Mouse (Mus musculus) olfactory bulb, adult 2 months (tissue): ENCODE results near the gene L1cam. TPM values are rescaled to one million over a fixed set of nuclear protein-coding genes. Genes with fewer than 3 reads are reported as not detected.

Experiments used
- H3K27ac ChIP-seq: fragments of 200-500 bp; 2 replicates; pipeline ENCODE4 v1.5.1; 2012; ENCODE audit warnings: low read depth, low read length; ENCODE audit not compliant: insufficient read depth
- H3K4me1 ChIP-seq: fragments of 200-500 bp; 2 replicates; pipeline ENCODE4 v1.6.1; 2012; ENCODE audit warnings: low read length; ENCODE audit not compliant: control insufficient read depth, insufficient read depth
- H3K4me3 ChIP-seq: fragments of 200-500 bp; 2 replicates; pipeline ENCODE4 v1.5.1; 2012; ENCODE audit warnings: mild to moderate bottlenecking, low read depth, low read length, moderate library complexity; ENCODE audit not compliant: insufficient read depth
- CTCF ChIP-seq: fragments of 200-500 bp; IDR thresholded peaks from 2 replicates; pipeline ENCODE4 v1.5.1; 2012; ENCODE audit warnings: low read depth, mild to moderate bottlenecking, low read length, moderate library complexity; ENCODE audit not compliant: insufficient read depth
- POLR2A ChIP-seq: fragments of 200-500 bp; IDR thresholded peaks from 2 replicates; pipeline ENCODE4 v1.6.1; 2012; ENCODE audit warnings: mild to moderate bottlenecking, low read depth, low read length, moderate library complexity; ENCODE audit not compliant: insufficient read depth
- WGBS: fragments of 180-500 bp; shearing (Covaris S2); methylation state at CpG from one replicate; pipeline ENCODE4 v1.1.7; 2018; 5-methylcytosine and 5-hydroxymethylcytosine counted together
- polyA plus RNA-seq: library from polyadenylated mRNA; stranded (reverse); fragments of >200 nt; gene quantifications from 2 replicates; pipeline ENCODE4 v1.2.4, GENCODE M21; 2012; ENCODE audit warnings: low replicate concordance; ENCODE audit not compliant: missing spikeins, insufficient read depth, insufficient read length

The L1cam gene
- polyA plus RNA-seq, 1 experiment, result not detected

DNA sequence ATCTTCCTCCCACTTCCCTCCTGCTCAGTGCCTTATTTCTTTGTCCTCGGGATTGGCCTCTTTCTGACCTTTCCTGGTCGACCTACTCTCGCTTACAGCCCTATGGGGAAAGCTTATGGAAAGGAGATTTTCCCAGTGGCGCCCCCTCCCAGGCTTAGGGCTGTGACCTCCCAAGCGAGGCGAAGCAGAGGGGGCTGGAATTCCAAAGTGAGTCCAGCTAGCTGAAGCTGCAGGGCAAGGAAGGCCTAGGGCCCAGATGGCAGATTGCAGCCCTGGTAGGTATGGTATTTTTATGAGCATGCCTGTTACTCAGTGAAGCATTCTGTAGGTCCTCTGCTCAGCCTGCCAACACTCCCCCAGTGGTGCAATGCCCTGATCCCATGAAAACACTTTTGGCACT lies 14.4 kb downstream of the L1cam start:
- TF ChIP-seq POLR2A (no peak), CTCF (no peak)
- Histone ChIP-seq H3K4me3 (no peak overlapping the region), H3K27ac (no peak overlapping the region), H3K4me1 (peaks cover 3% of the 10 kb centered on the region; the same call in 1 of the 2 replicates)
- WGBS, result 46% methylated on average over 6 of the region's 6 CpGs

GRCm38 (mm10) chrX:73881036-73881427 lies 14.9 kb downstream of the L1cam start:
- peak overlapping the region; percentile 76 for H3K4me3 ChIP-seq
- TF ChIP-seq POLR2A, result no peak
- 37% methylated on average over 16 of the region's 16 CpGs for WGBS
- no peak overlapping the region for H3K27ac ChIP-seq
- peaks cover 3% of the 10 kb centered on the region; the same call in 1 of the 2 replicates for H3K4me1 ChIP-seq

GRCm38 (mm10) chrX:73880194-73881035 lies 15.5 kb downstream of the L1cam start:
- Histone ChIP-seq H3K27ac (no peak overlapping the region), H3K4me1 (peaks cover 3% of the 10 kb centered on the region; the same call in 1 of the 2 replicates), H3K4me3 (peak overlapping the region; percentile 76)
- 15% methylated on average over 37 of the region's 48 CpGs for WGBS
- TF ChIP-seq POLR2A, result no peak
- no peak for TF ChIP-seq CTCF

DNA sequence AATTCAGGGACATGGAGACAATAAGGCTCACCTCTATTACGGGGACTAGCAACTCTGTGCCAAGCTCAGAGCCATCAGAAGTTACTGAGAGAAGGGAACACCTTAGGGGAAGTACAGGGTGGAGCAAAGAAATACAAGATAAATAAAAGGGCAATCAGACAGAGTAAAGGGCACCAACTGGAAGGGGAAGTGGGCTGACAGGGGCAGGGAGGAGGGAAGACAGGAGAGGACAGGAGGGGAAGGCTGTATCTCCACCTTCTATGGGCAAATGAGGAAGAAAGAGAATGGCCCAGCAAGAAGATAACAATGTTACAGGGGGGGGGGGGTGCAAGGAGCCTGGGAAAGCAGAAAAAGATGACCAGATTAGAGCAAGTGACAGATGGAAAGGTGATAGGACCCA lies 18.9 kb downstream of the L1cam start:
- TF ChIP-seq POLR2A (no peak), CTCF (no peak)
- 81% methylated on average over 1 of the region's 1 CpGs for WGBS

GRCm38 (mm10) chrX:73875881-73876280 lies 20.0 kb downstream of the L1cam start:
- H3K4me1 ChIP-seq, result no peaks in the 10 kb centered on the region
- TF ChIP-seq CTCF (no peak), POLR2A (no peak)
- no peak overlapping the region for H3K4me3 ChIP-seq
- WGBS, result 52% methylated on average over 2 of the region's 2 CpGs
- H3K27ac ChIP-seq, result no peak overlapping the region

More for the DNA sequence above, 18.9 kb downstream of the L1cam start:
- Histone ChIP-seq H3K27ac (no peak overlapping the region), H3K4me1 (peaks cover 3% of the 10 kb centered on the region; the same call in 1 of the 2 replicates), H3K4me3 (no peak overlapping the region)

DNA sequence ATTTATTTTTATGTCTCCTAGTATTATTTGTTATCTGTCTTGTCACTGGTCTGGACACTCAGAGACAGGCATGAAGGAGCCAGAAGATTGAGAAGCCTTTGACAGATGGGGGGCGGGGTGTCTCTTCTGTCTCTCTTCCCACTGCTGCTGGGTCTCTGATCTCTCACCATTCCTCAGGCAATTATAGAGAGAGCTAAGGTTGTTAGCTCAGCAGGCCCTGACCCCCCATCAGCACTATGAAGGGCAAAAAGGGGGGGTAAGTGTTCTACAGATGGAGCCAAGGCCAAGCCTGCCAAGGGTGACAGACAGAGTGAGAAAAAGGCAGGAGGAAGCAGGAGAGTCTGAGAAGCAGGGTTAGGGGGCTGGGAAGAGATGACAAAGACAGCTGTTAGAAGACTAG lies 23.9 kb downstream of the L1cam start:
- TF ChIP-seq POLR2A, result no peak
- no peak for TF ChIP-seq CTCF
- H3K27ac ChIP-seq, result no peak overlapping the region
- WGBS, result 81% methylated on average over 1 of the region's 1 CpGs

DNA sequence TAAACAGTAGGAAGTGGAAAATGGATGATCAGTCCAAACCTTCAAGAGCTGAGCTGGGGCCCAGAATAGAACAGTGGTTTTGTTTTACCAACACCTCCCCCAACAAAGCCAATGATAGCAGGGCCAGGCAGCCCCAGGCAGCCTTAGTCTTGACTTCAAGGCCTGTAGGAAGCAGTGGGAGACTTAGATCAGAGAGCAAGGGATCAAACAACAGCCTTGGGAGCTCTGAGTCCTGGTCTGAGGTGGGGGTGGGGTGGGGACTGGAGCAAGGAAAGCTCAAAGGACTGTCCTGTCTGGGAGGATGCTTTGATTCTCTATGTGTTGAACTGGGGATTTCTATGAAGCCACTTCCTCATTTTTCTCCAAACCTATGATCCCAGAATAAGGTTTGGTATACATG lies 24.4 kb downstream of the L1cam start:
- TF ChIP-seq CTCF (no peak), POLR2A (no peak)

More for the DNA sequence above, 23.9 kb downstream of the L1cam start:
- Histone ChIP-seq H3K4me3 (no peak overlapping the region), H3K4me1 (peaks cover 3% of the 10 kb centered on the region; the same call in 1 of the 2 replicates)

DNA sequence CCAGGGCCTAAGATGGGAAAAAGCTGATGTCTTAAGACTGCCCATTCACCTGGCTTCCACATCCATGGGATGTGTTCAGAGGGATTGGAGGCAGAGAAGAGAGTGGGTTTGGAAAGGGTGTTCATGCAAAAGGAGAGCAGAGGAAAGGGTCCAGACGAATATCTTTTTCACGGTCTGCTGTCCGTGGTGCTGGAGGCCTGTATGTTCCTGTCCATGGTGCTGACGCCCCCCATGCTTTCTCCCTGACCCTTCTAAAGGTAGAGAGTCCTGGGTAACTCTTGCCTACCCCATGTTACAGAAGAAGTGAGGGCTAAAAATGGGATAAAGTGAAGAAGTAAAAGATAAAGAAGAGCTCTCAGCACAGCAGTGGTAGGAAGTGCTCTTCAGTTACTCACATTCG lies 26.6 kb downstream of the L1cam start:
- TF ChIP-seq POLR2A (no peak), CTCF (no peak)
- Histone ChIP-seq H3K4me1 (peaks cover 12% of the 10 kb centered on the region), H3K4me3 (no peak overlapping the region), H3K27ac (no peak overlapping the region)
- WGBS, result 33% methylated on average over 5 of the region's 5 CpGs

More for the DNA sequence above, 24.4 kb downstream of the L1cam start:
- Histone ChIP-seq H3K4me1 (peaks cover 3% of the 10 kb centered on the region; the same call in 1 of the 2 replicates), H3K27ac (no peak overlapping the region), H3K4me3 (no peak overlapping the region)

DNA sequence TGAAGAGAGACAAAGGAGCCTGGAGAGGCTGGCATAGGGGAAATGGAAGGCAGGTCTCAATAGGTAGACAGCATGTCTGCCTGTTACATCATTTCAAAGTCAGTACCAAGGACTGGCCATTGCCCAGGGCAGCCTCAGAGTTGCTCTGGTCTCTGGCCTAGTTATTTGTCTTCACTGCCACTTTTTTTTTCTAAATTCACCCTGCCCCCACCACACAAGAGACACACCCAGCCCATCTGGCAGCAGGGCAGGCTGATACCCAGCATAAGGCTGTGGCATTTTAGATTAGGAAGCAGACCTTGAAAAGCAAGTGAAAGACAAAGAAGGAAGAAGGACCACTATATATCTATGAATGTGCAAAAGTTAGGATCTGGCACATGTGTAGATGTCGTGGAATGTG lies 28.1 kb downstream of the L1cam start:
- H3K4me3 ChIP-seq, result no peak overlapping the region
- WGBS, result 86% methylated on average over 1 of the region's 1 CpGs
- H3K4me1 ChIP-seq, result peaks cover 12% of the 10 kb centered on the region
- no peak overlapping the region for H3K27ac ChIP-seq
- TF ChIP-seq POLR2A, result no peak
- TF ChIP-seq CTCF, result no peak

DNA sequence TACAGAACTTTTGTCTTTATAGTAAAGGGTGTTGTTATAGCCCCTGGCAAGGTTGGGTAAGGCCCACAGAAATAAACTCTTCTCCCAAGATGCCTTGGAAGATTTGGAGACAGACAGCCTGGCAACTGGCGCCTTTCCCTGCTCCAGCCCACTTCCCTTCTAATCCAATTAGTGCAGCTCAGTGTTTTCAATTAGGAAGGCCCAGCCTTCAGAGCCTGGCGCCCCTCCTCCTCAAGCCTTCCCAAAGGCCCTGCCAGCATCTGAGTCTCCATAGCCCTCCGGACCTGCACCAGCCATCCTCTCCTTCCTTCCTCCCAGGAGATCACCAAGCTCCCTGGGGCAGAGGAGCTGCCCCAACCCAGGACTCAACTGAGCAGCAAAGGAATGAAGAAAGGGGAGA lies 28.6 kb downstream of the L1cam start:
- peaks cover 12% of the 10 kb centered on the region for H3K4me1 ChIP-seq
- no peak overlapping the region for H3K4me3 ChIP-seq
- H3K27ac ChIP-seq, result no peak overlapping the region
- WGBS, result 46% methylated on average over 3 of the region's 3 CpGs
- TF ChIP-seq CTCF, result no peak
- TF ChIP-seq POLR2A, result no peak
